In the genomic region with DNA sequence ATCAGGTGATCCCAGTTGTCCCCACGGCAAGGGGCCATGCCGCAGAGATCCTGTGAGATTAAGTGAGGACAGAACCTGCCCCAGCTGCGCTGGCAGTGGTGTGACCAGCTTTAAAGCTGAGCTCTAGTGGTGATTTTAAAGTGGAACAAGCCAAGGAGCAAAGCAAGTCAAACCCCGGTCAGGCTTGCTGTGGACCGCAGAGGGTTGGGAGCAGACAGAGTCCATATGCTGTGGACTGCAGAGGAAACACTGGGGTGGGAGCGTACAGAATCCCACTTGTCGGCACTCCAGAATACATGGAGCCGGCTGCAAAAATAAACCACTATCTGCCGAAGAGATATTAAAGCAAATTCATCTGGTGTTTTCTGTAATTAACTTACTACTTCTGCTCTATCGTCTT, we compare ENCODE assay signal across 23 mouse cellular contexts. TPM values are rescaled to one million over a fixed set of nuclear protein-coding genes. Genes with fewer than 3 reads are reported as not detected.
DNase-seq lines count a peak whose midpoint lies in the region; ATAC-seq lines count a peak whose summit lies in the region.
"Had no signal": no experiment of that assay in that cellular context is flagged by ENCODE, and none has a peak within 500 bp of the region (broad histone marks: within the 10 kb centered on the region; RNA-seq: fewer than 3 reads in every experiment).

No protein-coding gene starts in this region.

- no peak overlapping the region for H3K27ac ChIP-seq in heart, embryonic 10.5 days
- peak overlapping the region; percentile 27; the same call in 1 of the 2 replicates for H3K27ac ChIP-seq in intestine, embryonic 16.5 days (ENCODE audit: low read length)
- H3K27ac ChIP-seq in intestine, embryonic 15.5 days: no peak overlapping the region
- no peak overlapping the region for H3K27ac ChIP-seq in lung, embryonic 15.5 days
- H3K27ac ChIP-seq in stomach, embryonic 15.5 days: 0 out of 2 replicates have a peak overlapping the region, but pooled peaks have one; percentile 40
- H3K27ac ChIP-seq: embryonic facial prominence, embryonic 15.5 days; forebrain, embryonic 10.5 days; hindbrain, embryonic 10.5 days; hindbrain, postnatal 0 days; limb, embryonic 10.5 days; midbrain, embryonic 13.5 days; neural tube, embryonic 12.5 days had no signal

- no peak overlapping the region for H3K4me3 ChIP-seq in heart, embryonic 10.5 days
- no peak overlapping the region for H3K4me3 ChIP-seq in intestine, embryonic 16.5 days (ENCODE audit: low read length)
- no peak overlapping the region for H3K4me3 ChIP-seq in intestine, embryonic 15.5 days (replicated peaks)
- H3K4me3 ChIP-seq in lung, embryonic 15.5 days: no peak overlapping the region
- H3K4me3 ChIP-seq in stomach, embryonic 15.5 days (replicated peaks): no peak overlapping the region
- H3K4me3 ChIP-seq: embryonic facial prominence, embryonic 15.5 days; forebrain, embryonic 10.5 days; hindbrain, embryonic 10.5 days; limb, embryonic 10.5 days; midbrain, embryonic 13.5 days; neural tube, embryonic 12.5 days had no signal

- H3K4me1 ChIP-seq in heart, embryonic 10.5 days: peaks cover 17% of the 10 kb centered on the region
- peaks cover 14% of the 10 kb centered on the region; the same call in 1 of the 2 replicates for H3K4me1 ChIP-seq in intestine, embryonic 16.5 days (ENCODE audit: control insufficient read depth, insufficient read depth, low read length)
- H3K4me1 ChIP-seq in intestine, embryonic 15.5 days (replicated peaks): peaks cover 18% of the 10 kb centered on the region; the same call in 1 of the 2 replicates
- peaks cover 21% of the 10 kb centered on the region for H3K4me1 ChIP-seq in lung, embryonic 15.5 days
- peaks cover 9% of the 10 kb centered on the region for H3K4me1 ChIP-seq in stomach, embryonic 15.5 days
- H3K4me1 ChIP-seq: limb, embryonic 10.5 days; neural tube, embryonic 12.5 days had no signal

- no peaks in the 10 kb centered on the region for H3K9me3 ChIP-seq in heart, embryonic 10.5 days
- no peaks in the 10 kb centered on the region for H3K9me3 ChIP-seq in intestine, embryonic 16.5 days (ENCODE audit: control insufficient read depth, low read length)
- no peaks in the 10 kb centered on the region for H3K9me3 ChIP-seq in intestine, embryonic 15.5 days
- no peaks in the 10 kb centered on the region for H3K9me3 ChIP-seq in lung, embryonic 15.5 days
- H3K9me3 ChIP-seq in stomach, embryonic 15.5 days: no peaks in the 10 kb centered on the region
- H3K9me3 ChIP-seq: embryonic facial prominence, embryonic 15.5 days; forebrain, embryonic 10.5 days; hindbrain, embryonic 10.5 days; limb, embryonic 10.5 days; midbrain, embryonic 13.5 days; neural tube, embryonic 12.5 days had no signal

- no peaks in the 10 kb centered on the region for H3K36me3 ChIP-seq in heart, embryonic 10.5 days
- H3K36me3 ChIP-seq in intestine, embryonic 16.5 days (ENCODE audit: control insufficient read depth, insufficient read depth, low read length): no peaks in the 10 kb centered on the region
- no peaks in the 10 kb centered on the region for H3K36me3 ChIP-seq in intestine, embryonic 15.5 days
- H3K36me3 ChIP-seq in lung, embryonic 15.5 days: no peaks in the 10 kb centered on the region
- no peaks in the 10 kb centered on the region for H3K36me3 ChIP-seq in stomach, embryonic 15.5 days
- H3K36me3 ChIP-seq: embryonic facial prominence, embryonic 15.5 days; forebrain, embryonic 10.5 days; hindbrain, embryonic 10.5 days; limb, embryonic 10.5 days; midbrain, embryonic 13.5 days; neural tube, embryonic 12.5 days had no signal

- WGBS in heart, embryonic 10.5 days: 63% methylated on average over 10 of the region's 10 CpGs
- WGBS in intestine, embryonic 16.5 days: 68% methylated on average over 10 of the region's 10 CpGs
- WGBS in intestine, embryonic 15.5 days: 65% methylated on average over 10 of the region's 10 CpGs
- 53% methylated on average over 10 of the region's 10 CpGs for WGBS in lung, embryonic 15.5 days
- 48% methylated on average over 10 of the region's 10 CpGs for WGBS in stomach, embryonic 15.5 days

- ATAC-seq in intestine, embryonic 16.5 days: no peak
- no peak for ATAC-seq in intestine, embryonic 15.5 days
- peak; percentile 44; the same call in 1 of the 2 replicates for ATAC-seq in lung, embryonic 15.5 days (ENCODE audit: borderline replicate concordance, extremely low read depth, low FRiP score, low TSS enrichment)
- 0 out of 2 replicates have a peak, but pooled peaks have one; percentile 56 for ATAC-seq in stomach, embryonic 15.5 days (ENCODE audit: insufficient read depth, low FRiP score, low read depth)
- ATAC-seq: forebrain, postnatal 0 days; hindbrain, postnatal 0 days; liver, postnatal 0 days; midbrain, embryonic 13.5 days had no signal

- DNase-seq in heart, adult 11 months: peak; percentile 80
- DNase-seq in heart, embryonic 10.5 days (ENCODE audit: low spot score): no peak
- DNase-seq in lung, postnatal 10 days: no peak
- no peak for DNase-seq in right cerebral cortex, postnatal 4 days
- DNase-seq: adrenal gland, postnatal 25 days; B cell, adult 2 months; cerebellum, adult 11 months; cerebellum, postnatal 10 days; forebrain, postnatal 0 days; kidney, adult 9 months; liver, postnatal 0 days; thymus, postnatal 36 days had no signal

- no peaks in the 10 kb centered on the region for H3K27me3 ChIP-seq in heart, embryonic 10.5 days (ENCODE audit: insufficient read depth, poor library complexity, severe bottlenecking)
- H3K27me3 ChIP-seq in intestine, embryonic 16.5 days (replicated peaks; ENCODE audit: control insufficient read depth, insufficient read depth, low read length): no peaks in the 10 kb centered on the region
- H3K27me3 ChIP-seq in intestine, embryonic 15.5 days (replicated peaks): no peaks in the 10 kb centered on the region
- no peaks in the 10 kb centered on the region for H3K27me3 ChIP-seq in lung, embryonic 15.5 days
- H3K27me3 ChIP-seq in stomach, embryonic 15.5 days (replicated peaks): no peaks in the 10 kb centered on the region
- H3K27me3 ChIP-seq: embryonic facial prominence, embryonic 15.5 days; midbrain, embryonic 13.5 days; neural tube, embryonic 12.5 days had no signal

- no peak overlapping the region for H3K4me2 ChIP-seq in intestine, embryonic 16.5 days (ENCODE audit: low read depth, low read length)
- H3K4me2 ChIP-seq in intestine, embryonic 15.5 days (replicated peaks): no peak overlapping the region
- no peak overlapping the region for H3K4me2 ChIP-seq in lung, embryonic 15.5 days
- no peak overlapping the region for H3K4me2 ChIP-seq in stomach, embryonic 15.5 days
- H3K4me2 ChIP-seq: embryonic facial prominence, embryonic 15.5 days; midbrain, embryonic 13.5 days; neural tube, embryonic 12.5 days had no signal

- H3K9ac ChIP-seq in intestine, embryonic 16.5 days (ENCODE audit: low read depth, low read length): no peak overlapping the region
- no peak overlapping the region for H3K9ac ChIP-seq in intestine, embryonic 15.5 days
- H3K9ac ChIP-seq in lung, embryonic 15.5 days: no peak overlapping the region
- no peak overlapping the region for H3K9ac ChIP-seq in stomach, embryonic 15.5 days
- H3K9ac ChIP-seq: embryonic facial prominence, embryonic 15.5 days; forebrain, postnatal 0 days; liver, postnatal 0 days; midbrain, embryonic 13.5 days; neural tube, embryonic 12.5 days had no signal

RNA-seq across cellular contexts. Expression of gene Erbin, which starts 54.8 kb away (rescaled TPM):
- 9.7 and 11.2 TPM in 2 replicates for polyA plus RNA-seq in heart, embryonic 10.5 days (2016; fragmentation: Nextera tagmentation; extraction: Ambion mirVana)
- 12.9 and 14.2 TPM in 2 replicates for polyA plus RNA-seq in intestine, embryonic 16.5 days (2015; fragmentation: Nextera tagmentation; extraction: Ambion mirVana)
- 17.5 and 18.7 TPM in 2 replicates for polyA plus RNA-seq in intestine, embryonic 15.5 days (2015; fragmentation: Nextera tagmentation; extraction: Ambion mirVana)
- 17.2 and 17.9 TPM in 2 replicates for polyA plus RNA-seq in lung, embryonic 15.5 days (2015; fragmentation: Nextera tagmentation; extraction: Ambion mirVana)
- 17.9 and 18.5 TPM in 2 replicates for polyA plus RNA-seq in stomach, embryonic 15.5 days (2015; fragmentation: Nextera tagmentation; extraction: Ambion mirVana)

Comparison
In these comparisons a context has a peak if more than half of its experiments do, and no peak if none do; other contexts are left out.
1. H3K27ac ChIP-seq: peak in intestine, embryonic 16.5 days (single experiment) and stomach, embryonic 15.5 days (single experiment); none in heart, embryonic 10.5 days (single experiment), intestine, embryonic 15.5 days (single experiment) and lung, embryonic 15.5 days (single experiment).
2. ATAC-seq: peak in lung, embryonic 15.5 days (single experiment) and stomach, embryonic 15.5 days (single experiment); none in intestine, embryonic 16.5 days (single experiment) and intestine, embryonic 15.5 days (single experiment).